Comparison of ENCODE assay signal across 24 mouse cellular contexts in genomic region chr5:105778723-105779122, GRCm38 (mm10).
DNase-seq lines count a peak whose midpoint lies in the region; ATAC-seq and TF ChIP-seq lines count a peak whose summit lies in the region.
"Had no signal": no experiment of that assay in that cellular context is flagged by ENCODE, and none has a peak within 500 bp of the region (broad histone marks: within the 10 kb centered on the region; RNA-seq: fewer than 3 reads in every experiment).

No protein-coding gene starts in this region.

- no peak for ATAC-seq in hindbrain, postnatal 0 days
- ATAC-seq in hindbrain, embryonic 16.5 days: no peak
- ATAC-seq: activated CD4-positive, CD25-positive, alpha-beta regulatory T cell, adult 4 months; CD4-positive, CD25-positive, alpha-beta regulatory T cell, adult 4 months; forebrain, embryonic 14.5 days; forebrain, embryonic 16.5 days had no signal

- WGBS in hindbrain, postnatal 0 days: 45% methylated on average over 3 of the region's 3 CpGs
- 60% methylated on average over 3 of the region's 3 CpGs for WGBS in hindbrain, embryonic 16.5 days

- H3K9me3 ChIP-seq in hindbrain, postnatal 0 days (ENCODE audit: low read length): no peaks in the 10 kb centered on the region
- H3K9me3 ChIP-seq in hindbrain, embryonic 16.5 days (ENCODE audit: control insufficient read depth, low read length): no peaks in the 10 kb centered on the region
- H3K9me3 ChIP-seq: embryonic facial prominence, embryonic 10.5 days; embryonic facial prominence, embryonic 12.5 days; forebrain, embryonic 10.5 days; forebrain, embryonic 12.5 days had no signal

- no peak for DNase-seq in gastrocnemius, adult 2 months
- no peak for DNase-seq in gastrocnemius, postnatal 14 days
- no peak for DNase-seq in layer of hippocampus, adult 2 months (ENCODE audit: low spot score in 2 of 2)
- DNase-seq in layer of hippocampus, adult 8-10 months (ENCODE audit: low spot score in 2 of 2): no peak
- peak; percentile 67 for DNase-seq in 3T3-L1 (ENCODE audit: low read depth, low spot score)
- no peak for DNase-seq in hindbrain, postnatal 0 days (ENCODE audit: low spot score)
- DNase-seq: cerebellum, adult 11-12 months; cerebellum, adult 9-10 months; cerebellum, postnatal 10 days; cerebellum, postnatal 25 days had no signal

- H3K36me3 ChIP-seq in hindbrain, postnatal 0 days (ENCODE audit: insufficient read depth, low read length): no peaks in the 10 kb centered on the region
- H3K36me3 ChIP-seq in hindbrain, embryonic 16.5 days (ENCODE audit: control insufficient read depth, insufficient read depth, low read length): no peaks in the 10 kb centered on the region
- H3K36me3 ChIP-seq: embryonic facial prominence, embryonic 12.5 days; forebrain, embryonic 12.5 days; G1E had no signal

- H3K27me3 ChIP-seq in hindbrain, postnatal 0 days (ENCODE audit: insufficient read depth, low read length): no peaks in the 10 kb centered on the region
- no peaks in the 10 kb centered on the region for H3K27me3 ChIP-seq in hindbrain, embryonic 16.5 days (replicated peaks; ENCODE audit: control insufficient read depth, insufficient read depth, low read length)
- H3K27me3 ChIP-seq: CH12.LX; embryonic facial prominence, embryonic 12.5 days; forebrain, embryonic 12.5 days; Patski had no signal

- TF ChIP-seq CTCF in gastrocnemius, adult 2 months (IDR thresholded peaks at IDR 0.05): no peak
- TF ChIP-seq CTCF in layer of hippocampus, adult 2 months (conservative IDR thresholded peaks at IDR 0.05): no peak
- no peak for TF ChIP-seq CTCF in embryonic fibroblast, embryonic 13.5 days (IDR thresholded peaks at IDR 0.05; ENCODE audit: borderline replicate concordance, insufficient read depth, low read length)
- TF ChIP-seq CTCF in hindbrain, postnatal 0 days (IDR thresholded peaks at IDR 0.05; ENCODE audit: low read depth): no peak

- intact Hi-C loops in gastrocnemius, adult 2 months (cut with DNase I): no loop called here
- intact Hi-C loops in gastrocnemius, postnatal 14 days (cut with DNase I; ENCODE audit: low total_unique reads): no loop called here

- H3K4me3 ChIP-seq in gastrocnemius, adult 2 months: no peak overlapping the region
- H3K4me3 ChIP-seq in layer of hippocampus, adult 2 months: no peak overlapping the region
- H3K4me3 ChIP-seq in embryonic fibroblast, embryonic 13.5 days (ENCODE audit: insufficient read depth, low read length): no peak overlapping the region
- no peak overlapping the region for H3K4me3 ChIP-seq in hindbrain, postnatal 0 days (ENCODE audit: low read length)
- no peak overlapping the region for H3K4me3 ChIP-seq in hindbrain, embryonic 16.5 days (ENCODE audit: low read length)
- H3K4me3 ChIP-seq: embryonic facial prominence, embryonic 10.5 days; embryonic facial prominence, embryonic 12.5 days; erythroblast, embryonic 14.5 days; forebrain, embryonic 10.5 days; forebrain, embryonic 12.5 days had no signal

- H3K4me1 ChIP-seq in embryonic fibroblast, embryonic 13.5 days (ENCODE audit: control insufficient read depth, insufficient read depth, low read length): peaks cover 14% of the 10 kb centered on the region
- H3K4me1 ChIP-seq in hindbrain, postnatal 0 days (ENCODE audit: insufficient read depth, low read length): 0 out of 2 replicates have a peak, but pooled peaks cover 4% of the 10 kb centered on the region
- peaks cover 2% of the 10 kb centered on the region for H3K4me1 ChIP-seq in hindbrain, embryonic 16.5 days (ENCODE audit: control insufficient read depth, insufficient read depth, low read depth, low read length)

- peak overlapping the region; percentile 69 for H3K27ac ChIP-seq in gastrocnemius, adult 2 months
- H3K27ac ChIP-seq in layer of hippocampus, adult 2 months: peak overlapping the region; percentile 62; the same call in 1 of the 2 replicates
- H3K27ac ChIP-seq in embryonic fibroblast, embryonic 13.5 days (ENCODE audit: insufficient read depth, low read length): peak overlapping the region; percentile 94
- H3K27ac ChIP-seq in hindbrain, postnatal 0 days: no peak overlapping the region
- no peak overlapping the region for H3K27ac ChIP-seq in hindbrain, embryonic 16.5 days (ENCODE audit: low read depth, low read length)
- H3K27ac ChIP-seq: embryonic facial prominence, embryonic 10.5 days; embryonic facial prominence, embryonic 12.5 days; forebrain, embryonic 10.5 days; forebrain, embryonic 12.5 days had no signal

- no peak overlapping the region for H3K4me2 ChIP-seq in hindbrain, postnatal 0 days (ENCODE audit: low read depth, low read length)
- H3K4me2 ChIP-seq in hindbrain, embryonic 16.5 days (ENCODE audit: low read length): no peak overlapping the region
- H3K4me2 ChIP-seq: embryonic facial prominence, embryonic 12.5 days; forebrain, embryonic 12.5 days had no signal

- H3K9ac ChIP-seq in hindbrain, postnatal 0 days (replicated peaks; ENCODE audit: low read length): no peak overlapping the region
- H3K9ac ChIP-seq in hindbrain, embryonic 16.5 days (ENCODE audit: low read depth, low read length): no peak overlapping the region
- H3K9ac ChIP-seq: embryonic facial prominence, embryonic 12.5 days; forebrain, embryonic 12.5 days had no signal

- TF ChIP-seq POLR2A in embryonic fibroblast, embryonic 13.5 days (IDR thresholded peaks at IDR 0.05; ENCODE audit: low read depth, low read length): no peak

Comparison
In these comparisons a context has a peak if more than half of its experiments do, and no peak if none do; other contexts are left out.
1. H3K27ac ChIP-seq: peak in gastrocnemius, adult 2 months (single experiment), layer of hippocampus, adult 2 months (single experiment) and embryonic fibroblast, embryonic 13.5 days (single experiment); none in hindbrain, postnatal 0 days (single experiment) and hindbrain, embryonic 16.5 days (single experiment).